Mouse (Mus musculus): ENCODE data around the gene Camk2d.

Camk2d gene

DNA sequence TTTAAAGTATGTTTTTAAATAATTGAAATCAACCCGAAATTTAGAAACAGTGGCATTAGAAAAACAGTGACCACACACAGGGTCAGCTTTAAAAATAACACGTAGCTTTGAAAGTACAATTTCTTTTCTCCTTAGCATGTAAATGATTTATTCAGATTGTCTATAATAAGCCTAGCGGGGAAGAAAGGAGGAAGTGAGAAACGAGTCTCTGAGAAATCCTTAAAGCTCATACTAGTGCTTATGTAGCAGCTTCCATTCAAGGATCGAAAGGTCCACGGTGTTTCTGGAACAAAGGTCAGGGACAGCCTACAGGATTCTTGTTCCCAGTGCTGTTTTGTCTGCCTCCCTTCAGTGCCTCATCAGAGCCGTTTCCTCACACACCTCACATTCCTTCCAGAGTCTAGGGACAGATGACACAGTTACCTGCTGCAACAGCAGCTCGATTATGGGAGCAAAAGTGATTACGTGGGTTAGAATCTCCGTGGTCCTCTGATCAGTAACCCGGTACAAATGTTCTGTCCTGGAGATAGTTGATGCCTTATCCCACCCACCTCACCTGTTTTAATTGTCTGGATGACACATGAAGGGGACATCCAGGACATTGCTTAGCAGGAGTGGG is 17.5 kb downstream of the Camk2d start:
- no peak for DNase-seq

DNA sequence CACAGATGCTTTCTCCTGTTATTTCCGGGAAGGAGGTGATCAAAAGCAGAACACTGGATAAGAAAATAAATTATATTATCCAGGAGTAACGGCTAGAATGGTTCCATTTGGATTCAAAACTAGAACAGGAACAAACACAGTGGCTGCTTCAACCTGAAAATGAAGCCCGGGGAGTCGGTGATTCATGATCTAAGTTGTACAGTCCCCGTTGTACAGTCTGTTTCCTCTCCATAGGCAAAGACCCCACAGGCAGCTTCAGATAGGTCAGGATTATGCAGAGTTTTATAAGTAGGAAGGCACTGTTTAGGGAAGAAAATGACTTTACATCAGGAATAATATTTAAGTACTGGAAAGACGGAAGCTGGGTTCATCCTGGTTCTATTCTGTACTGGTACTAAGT is 19.2 kb downstream of the Camk2d start:
- no peak for DNase-seq

DNA sequence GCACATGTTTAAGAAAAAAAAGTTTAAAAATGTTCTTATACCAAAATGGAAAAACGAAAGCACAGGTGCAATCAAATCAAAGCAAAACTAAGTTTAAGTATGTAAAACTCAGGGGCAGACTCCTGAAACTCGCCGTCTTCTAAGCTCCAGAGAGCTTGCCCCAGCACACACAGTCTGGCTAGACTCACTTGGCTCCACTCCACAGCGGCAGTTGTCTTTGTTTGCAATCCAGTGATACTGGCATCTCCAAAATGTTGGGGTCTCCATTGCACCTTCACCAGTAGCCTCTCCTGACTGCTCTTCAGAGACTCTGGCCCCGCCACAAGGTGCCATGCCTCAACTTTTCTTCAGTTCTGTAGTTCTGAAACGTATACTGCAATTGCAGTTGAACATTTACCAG is 24.1 kb downstream of the Camk2d start:
- no peak for DNase-seq

DNA sequence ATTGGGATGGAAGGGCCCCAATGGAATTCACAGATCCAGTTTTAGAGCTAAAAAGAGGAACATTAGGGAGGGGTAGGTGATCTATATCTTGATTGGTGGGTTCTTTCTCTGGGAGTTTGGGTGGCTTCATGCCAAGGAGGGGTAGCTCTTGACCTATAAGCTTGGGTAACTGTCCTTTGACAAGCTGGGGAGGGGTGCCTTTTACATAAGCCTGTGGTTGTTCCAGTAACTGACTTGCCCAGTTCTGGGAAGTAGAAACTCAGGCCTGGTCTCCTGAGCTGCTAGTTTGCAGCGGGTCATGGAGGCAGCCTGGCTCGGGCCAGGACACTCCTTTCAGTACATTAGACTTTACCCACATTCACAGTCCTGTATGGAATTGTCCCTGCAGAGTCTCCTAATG is 26.4 kb downstream of the Camk2d start:
- no peak for DNase-seq

DNA sequence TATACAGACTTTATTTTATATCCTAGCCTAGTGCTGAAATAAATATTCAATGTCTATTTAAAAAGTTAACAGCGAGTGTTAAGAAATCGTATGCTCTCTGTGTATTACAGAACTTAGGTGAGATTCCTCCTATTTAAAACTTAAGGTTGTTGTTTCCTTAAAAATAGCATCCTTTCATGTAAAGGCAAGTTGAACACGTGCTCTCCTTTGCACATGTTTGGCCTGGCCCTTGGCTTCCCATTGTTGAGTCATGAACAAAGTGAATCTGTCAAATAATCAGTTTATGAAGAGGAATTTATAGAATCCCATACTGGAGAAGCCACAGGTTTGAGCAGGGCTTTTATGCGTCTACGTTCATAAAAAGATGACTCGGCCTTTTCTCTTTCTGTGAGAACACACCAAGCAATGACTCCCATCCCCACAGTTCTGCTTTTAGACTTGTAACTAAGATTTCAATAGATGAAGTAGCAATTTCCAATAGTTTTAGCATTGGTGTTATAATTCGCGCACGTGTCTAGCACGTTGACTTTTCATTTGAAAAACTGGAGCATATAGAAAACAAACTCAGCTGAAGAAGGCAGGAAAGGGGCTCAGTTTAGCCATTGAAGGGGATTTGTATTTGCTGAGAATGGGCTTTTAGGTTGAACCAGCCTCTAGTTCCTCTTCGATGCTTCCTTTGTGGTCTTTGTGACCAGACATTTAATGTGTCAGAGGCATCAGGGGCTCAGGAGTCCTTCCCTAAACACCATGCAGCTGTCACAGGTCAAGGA is 29.1 kb downstream of the Camk2d start:
- DNase-seq = no peak

DNA sequence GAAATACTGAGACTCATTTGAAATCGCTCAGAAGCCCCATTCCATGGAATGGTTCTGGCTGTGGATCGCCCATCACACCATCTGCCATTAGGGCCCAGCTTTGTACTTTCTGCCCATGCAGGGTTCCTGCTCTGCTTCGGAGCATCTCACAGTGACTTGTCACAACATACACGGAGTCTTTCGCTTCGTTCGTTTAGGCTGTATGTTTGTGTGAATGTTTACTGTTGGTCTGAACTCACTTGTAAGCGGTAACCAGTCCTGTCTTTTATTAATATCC is 29.6 kb downstream of the Camk2d start:
- DNase-seq = no peak

DNA sequence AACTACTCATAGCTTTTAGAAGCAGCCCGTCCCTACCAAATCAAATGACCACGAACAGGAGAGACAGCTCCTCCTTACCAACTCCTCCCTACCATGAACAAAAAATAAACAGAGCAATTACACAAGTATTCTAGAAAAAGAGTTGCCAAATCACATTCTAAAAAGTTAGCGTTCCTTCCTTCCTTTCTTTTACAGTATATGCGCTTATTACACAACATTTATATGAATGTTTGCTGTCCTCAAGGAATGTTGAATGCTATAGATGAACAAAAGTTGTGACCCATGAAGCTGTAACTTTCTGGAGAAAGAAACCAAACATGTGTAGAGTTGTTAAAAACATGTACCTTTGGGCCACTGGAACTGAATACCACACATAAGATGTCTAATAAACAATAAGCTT is 31.9 kb downstream of the Camk2d start:
- DNase-seq = no peak

DNA sequence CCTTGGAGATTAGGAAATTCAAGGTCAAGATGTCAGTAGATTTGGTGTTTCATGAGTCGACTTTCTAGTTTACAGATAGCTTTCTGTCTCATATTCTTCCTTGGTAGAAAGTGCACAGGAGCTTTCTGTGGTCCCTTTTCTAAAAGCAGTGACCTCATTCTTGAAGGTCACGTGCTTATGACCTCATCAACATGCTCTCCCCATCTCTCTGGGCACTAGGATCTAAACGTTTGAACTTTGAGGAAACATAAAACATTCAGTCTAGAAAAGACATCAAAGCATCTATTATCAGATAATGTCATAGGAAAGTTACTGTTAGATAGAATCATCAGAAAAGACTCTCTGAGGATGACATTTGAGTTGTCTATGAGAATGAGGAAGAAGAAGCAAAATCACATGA is 32.3 kb downstream of the Camk2d start:
- no peak for DNase-seq

DNA sequence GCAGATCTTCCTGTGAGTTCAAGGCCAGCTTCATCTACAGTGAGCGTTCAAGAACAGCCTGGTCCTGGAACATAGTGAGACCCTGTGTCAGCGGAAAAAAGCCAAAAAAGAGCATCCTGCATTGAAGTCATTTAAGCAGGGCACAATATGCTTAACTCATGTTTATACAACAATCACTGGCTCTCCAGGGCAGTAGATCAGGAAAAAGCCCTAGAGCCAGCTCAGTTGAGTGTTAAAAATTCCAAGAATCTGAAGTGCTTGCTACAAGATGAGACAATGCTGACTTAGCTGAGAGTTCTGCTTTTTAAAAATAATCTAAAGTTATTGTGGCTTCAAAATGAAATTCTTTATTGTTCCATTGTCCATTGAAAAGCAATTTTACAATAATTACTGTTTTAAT is 32.9 kb downstream of the Camk2d start:
- DNase-seq = no peak

DNA sequence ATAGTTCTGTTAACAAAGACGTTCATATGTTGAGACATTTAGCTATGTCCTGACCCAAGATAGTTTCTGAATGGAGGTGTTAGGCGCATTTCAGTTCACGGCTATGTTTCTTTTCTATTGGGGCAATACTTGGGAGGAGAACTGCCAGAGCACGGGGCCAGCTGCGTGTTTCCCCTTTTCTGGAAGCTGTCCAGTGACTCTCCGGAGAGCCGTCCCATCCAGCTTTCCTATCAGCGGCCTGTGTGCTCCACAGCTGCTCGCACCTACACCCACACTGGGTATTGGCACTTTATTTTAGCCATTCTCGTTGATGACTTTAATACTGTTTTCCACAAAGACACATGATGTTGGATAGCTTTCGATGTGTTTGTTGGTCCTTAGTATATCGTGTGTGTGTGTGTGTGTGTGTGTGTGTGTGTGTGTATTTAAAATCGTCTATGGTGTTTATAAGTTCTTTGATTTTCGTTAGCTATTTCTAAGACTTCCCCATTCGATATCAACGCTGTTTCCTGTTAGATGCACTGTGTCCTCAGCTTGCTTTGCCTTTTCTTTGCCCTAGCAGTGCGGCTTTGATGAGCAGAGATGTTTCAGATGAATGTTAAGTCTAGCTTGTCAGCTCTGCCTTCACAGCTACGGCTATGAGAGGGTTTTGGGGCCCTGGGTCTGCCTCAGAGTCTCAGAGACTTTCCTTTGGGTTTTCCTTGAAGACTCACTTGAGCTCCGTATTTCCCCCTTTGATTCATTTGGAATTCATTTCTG is 34.2 kb downstream of the Camk2d start:
- DNase-seq = no peak

DNA sequence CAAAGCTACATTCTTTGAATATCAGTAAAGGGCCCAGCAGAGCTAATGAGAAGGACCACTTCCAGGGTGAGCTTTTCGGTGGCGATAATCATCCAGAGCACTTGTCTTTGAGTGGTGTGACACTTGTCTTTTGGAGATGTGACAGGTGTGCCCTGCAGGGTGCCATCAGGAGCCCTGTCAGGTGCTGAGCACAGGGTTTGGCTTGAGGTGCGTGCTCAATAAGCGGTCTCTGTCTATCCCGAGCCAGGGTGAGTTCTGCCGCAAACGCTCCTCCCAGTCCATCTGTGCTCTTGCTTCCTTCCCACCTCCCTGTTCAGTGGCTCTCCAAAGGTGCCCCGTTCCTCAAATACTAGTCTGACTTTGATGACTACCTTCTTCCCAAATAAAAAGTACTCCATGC is 35.5 kb downstream of the Camk2d start:
- no peak for DNase-seq

DNA sequence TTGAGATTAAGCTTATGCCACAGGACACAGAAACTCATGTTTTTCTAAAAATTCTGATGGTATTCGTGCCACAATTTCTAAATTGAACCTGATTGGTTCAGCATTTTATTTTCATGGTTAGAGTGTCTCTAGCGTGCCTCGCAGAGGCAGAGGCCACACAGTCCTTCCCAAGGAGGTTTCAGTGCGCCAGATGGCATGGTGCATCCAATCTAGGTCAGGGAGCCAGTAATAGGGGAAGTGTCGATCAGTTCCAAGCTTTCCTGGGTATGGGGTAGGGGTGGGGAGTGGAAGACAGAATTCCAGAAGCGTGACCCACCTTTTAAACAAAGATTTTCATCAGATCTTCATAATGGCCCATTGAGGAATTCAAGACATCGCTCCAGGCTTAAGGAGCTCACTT is 36.5 kb downstream of the Camk2d start:
- DNase-seq = no peak

DNA sequence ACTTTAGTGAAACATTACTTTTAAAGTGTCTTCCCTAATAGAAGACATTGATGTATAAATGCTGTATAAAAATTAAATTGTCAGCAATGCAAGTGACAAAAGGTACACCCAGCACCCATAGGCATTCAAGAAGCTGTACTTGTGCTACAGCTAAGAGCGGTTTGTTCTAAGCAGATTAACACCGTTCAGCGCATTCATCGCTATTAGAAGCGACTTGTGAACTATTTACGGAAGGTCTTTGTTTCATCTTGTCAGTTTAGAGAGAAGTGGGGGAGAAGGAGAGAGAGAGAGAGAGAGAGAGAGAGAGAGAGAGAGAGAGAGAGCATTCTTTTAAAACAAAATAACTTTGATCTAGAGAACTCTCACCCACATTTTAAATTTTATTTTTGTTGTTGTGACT is 38.1 kb downstream of the Camk2d start:
- no peak for DNase-seq

DNA sequence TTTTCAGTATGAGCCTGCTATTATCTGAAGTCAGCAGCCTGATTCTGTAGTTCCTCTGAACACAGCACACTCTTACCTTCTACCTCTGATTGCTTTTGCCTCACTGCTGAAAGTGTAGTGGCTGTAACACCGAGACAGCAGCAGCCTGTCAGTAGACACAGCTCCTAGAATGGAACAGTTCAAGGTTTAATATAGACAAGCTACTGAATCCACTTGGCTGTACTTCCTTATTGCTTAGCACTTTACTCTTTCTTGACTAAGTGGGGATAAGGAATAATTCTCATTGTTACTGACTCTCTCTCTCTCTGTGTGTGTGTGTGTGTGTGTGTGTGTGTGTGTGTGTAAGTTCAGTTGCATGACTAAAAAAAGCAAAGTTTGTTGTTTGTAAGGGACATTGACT is 42.2 kb downstream of the Camk2d start:
- DNase-seq = no peak

DNA sequence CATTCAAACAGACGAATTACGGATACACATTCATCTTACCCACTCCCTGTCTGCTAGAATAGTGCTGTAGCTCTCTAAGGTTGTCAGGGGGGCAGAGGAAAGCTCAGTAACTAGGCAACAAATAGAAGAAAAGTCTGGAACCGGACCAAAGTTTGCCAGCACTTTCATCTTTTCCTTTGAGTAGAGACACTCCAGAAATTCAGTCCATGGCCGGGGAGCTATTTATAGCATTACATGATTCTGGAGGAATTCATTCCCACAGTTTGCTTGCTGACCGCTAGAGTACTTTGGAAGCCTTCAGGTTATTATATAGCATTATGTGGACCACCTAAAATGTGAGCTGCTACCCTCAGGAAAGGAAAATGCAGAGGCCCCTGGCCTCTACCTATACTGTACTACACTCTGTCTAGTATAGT is 43.0 kb downstream of the Camk2d start:
- DNase-seq = no peak

DNA sequence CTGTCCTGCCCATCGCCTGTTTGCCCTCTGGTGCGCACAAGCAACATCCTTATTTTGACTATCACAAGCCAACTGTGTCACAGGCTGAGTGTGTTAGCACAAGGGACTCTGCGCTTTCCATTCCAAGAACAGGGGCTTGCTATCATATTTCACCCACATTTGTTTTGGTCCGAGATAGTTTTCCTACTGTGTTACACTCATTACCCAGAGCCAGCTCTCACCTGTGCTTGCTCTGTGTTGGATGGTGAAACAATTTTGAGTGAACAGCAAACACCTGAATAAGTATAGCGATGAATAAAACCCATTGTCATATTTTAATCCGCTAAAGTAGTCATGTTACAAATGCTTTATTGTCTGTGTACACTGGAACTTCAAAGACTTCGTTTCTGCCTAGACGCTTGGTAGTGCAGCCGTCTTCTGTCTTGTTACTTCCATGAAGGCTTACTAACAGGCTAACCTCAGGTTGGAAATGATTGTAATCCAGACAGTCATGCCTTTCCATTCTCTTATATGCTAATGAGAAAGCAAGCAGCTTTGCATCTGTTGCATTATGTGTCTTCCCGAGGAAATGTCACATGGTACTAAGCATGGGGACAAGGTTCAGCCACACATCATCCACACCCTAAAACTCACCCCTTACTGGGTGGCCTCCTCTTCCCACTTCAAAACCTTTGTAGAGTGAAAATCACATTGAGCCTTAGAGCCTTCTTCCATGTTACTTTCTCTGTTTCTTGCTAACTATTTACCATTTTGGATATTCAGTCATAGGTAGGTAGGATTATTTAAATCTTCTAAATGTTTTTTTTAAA is 44.5 kb downstream of the Camk2d start:
- no peak for DNase-seq

DNA sequence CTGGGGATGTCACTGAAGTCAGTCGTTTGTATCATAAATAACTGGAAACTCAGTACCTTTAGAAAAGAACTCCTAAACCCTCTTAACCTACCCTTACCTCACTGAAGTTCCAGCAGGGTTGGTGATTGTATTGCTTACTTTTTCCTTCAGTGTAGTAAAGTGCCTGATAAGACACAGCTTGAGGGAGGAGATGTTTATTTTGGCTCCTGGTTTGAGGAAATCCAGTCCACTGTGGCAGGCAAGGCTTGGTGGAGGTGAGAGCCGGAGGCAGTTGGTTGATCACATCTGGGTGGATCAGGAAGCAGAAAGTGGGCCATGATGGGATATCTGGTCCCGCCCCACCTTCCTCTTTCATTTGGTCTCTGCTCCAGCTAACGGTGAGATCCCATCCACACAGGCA is 45.3 kb downstream of the Camk2d start:
- no peak for DNase-seq

DNA sequence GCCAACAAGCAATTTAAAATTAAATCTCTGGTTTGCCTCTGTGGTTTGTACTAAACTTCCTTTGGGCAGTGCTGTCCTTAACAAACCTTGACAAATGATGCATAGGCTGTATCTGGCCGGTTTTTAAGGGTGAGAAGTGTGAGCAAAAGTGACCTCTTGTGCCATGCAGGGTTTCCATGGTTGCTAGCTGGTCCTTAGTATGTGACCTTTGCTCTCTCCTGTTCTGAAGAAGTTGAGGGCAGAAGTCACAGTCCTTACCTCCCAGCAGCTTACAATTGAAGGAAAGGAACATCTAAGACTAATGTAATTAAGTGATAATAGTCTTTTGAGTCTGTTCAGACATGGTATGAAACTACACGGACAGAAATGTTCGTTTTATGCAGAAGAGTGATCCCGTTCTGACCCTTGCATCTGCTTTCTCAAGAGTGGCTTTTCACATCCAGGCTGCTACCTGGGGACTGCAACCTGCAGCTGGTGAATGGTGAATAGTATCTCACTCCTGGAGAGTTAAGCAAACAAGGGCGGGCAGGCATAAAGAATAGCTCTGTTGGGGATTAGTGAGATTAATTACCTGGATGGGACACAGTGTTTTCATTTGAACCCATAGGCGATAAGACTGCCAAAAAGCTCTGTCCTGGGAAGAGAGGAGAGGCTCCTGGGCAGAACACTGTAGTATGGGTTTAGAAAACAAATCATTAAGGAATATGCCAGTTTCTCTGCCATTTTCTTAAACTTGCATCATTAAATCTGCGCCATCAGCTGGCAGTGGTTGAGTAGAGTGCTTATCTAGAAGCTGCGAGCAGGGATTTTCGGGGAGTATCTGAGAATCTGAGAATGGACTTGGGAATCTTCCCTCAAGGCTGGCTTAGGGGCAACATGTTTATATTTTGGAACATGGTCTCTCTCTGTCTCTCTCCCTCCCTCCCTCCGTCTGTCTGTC is 47.2 kb downstream of the Camk2d start:
- DNase-seq = peak; percentile 18

DNA sequence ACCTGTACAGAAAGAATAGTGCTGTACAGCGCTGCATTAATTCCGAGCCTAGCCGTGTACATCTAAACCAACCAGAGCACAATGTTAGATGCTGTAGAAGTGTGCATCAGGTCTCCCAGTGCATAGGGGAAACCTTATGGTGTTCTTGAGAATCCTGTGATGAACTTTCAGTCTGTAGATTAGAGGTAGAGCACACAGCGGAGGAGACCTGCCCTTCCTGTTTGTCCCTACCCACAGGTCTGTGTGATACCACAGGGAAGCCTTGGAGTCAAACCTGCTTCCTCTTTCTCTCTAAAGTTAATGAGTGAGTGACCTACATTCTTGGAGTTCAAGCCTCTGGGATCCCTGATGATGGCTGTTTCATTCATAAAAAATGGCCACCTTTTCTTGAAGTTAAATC is 54.2 kb downstream of the Camk2d start:
- DNase-seq = no peak

DNA sequence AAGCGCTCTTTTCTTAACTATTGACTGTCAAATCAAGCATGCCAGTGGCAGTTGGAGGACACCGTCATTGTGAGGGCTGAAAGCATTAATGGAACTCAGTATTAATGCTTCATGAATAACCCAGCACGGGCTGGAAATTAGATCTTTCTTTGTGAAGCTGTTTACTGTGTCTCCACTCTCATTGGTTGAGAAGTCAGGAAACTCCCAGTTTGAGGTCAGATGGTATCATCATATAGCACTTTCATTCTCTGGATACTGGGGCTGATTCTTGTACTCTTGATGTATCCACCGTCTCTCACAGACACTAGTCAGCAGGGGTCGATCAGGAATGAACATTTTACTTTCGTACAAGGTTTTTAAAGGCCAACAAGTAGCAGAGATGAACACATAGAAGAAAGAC is 54.6 kb downstream of the Camk2d start:
- DNase-seq = no peak

DNA sequence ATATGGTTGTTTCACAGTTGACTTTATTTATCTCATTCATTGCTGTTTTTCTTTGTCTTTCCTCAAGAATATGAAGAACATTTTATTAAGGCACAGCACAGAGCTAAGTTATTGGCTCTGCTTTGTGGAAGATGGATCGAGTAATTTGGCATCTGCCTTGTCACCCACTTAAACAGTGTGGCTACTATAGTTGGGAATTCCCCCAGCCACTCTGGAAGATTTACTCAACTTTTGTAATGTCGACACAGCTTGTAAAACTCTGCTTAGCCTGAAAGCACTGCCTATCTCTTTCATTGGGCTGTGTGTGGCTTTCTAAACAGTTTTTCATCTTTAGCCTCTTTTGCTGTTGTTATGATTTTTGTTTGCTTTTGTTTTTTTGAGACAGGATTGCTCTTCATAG is 56.3 kb downstream of the Camk2d start:
- no peak for DNase-seq

DNA sequence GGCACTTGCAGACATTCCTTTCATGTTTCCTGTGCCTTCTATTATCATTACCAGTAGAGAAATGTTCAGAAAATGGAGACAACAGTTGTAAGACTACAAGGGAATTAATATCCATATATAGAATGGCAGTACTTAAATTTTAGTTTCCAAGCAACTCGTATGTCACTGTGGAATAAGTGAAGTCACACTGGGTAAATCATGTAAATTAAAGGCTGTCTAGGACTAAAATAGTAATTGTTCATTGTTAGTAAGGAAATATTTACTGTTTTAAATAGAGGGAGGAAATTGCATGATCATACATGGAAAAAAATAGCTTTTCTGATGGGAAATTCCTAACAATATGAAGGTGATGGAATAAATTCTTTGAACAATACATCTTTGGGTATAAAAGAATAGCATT is 57.0 kb downstream of the Camk2d start:
- no peak for DNase-seq

DNA sequence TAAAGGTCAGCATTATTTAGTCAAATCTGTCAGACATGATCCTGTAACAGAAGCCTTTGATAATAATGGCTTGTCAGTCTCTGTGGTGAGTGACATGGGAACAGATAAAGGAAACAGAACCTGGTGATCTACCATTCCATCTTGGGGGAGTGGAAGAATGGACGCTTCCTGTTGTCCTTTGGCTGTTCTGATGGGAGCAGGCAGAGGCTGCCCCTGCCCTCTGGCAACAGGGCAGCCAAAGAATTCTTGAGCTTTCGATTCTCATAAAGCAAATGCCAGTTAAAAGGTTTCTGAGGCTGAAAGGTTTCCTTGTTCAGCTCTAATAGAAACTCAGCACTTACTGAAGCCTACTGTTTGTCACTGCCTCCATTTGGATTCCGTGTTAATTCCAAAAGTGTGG is 60.1 kb downstream of the Camk2d start:
- no peak for DNase-seq
